Mouse (Mus musculus): ENCODE measurements around the gene Fgf22.

DNA sequence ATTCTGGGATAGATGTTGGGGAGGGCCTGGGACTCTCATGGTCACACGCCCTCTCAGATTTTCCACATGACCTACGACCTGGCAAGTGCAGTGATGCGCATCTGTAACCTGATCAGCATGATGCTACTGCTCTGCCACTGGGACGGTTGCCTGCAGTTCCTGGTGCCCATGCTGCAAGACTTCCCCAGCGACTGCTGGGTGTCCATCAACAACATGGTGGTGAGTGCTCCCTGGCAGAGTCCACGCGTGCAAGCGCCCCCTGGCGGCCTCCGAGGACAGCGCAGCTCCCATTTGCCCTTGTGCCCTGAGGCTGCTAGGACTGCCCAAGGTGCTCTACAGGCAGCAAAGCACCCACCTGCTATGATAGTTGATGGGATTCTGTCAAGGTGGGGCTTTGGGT is 28.8 kb upstream of the Fgf22 start:
- no peak for TF ChIP-seq ZC3H11A (IDR thresholded peaks at IDR 0.05; ENCODE audit: borderline replicate concordance, low read depth, low read length)
- TF ChIP-seq ZNF384 (IDR thresholded peaks at IDR 0.05; ENCODE audit: low read depth, low read length) = no peak
- no peak for TF ChIP-seq CHD2 (IDR thresholded peaks at IDR 0.05; ENCODE audit: low read depth, low read length)
- TF ChIP-seq MAFK (IDR thresholded peaks at IDR 0.05; ENCODE audit: insufficient read depth, low read depth, low read length) = no peak
